Mouse (Mus musculus) lung, adult 2 months (tissue): Measurements from ENCODE around the gene Hemgn. TPM values are rescaled to one million over a fixed set of nuclear protein-coding genes. Genes with fewer than 3 reads are reported as not detected.
A peak's percentile ranks its signal among the peaks of the same experiment; 100 is the strongest.

Experiments used
- DNase-seq: peaks from one replicate; pipeline ENCODE4 v3.0.0; 2022
- H3K4me1 ChIP-seq: fragments of 200-500 bp; 2 replicates; pipeline ENCODE4 v1.6.1; 2011; ENCODE audit warnings: low read length; ENCODE audit not compliant: control insufficient read depth, insufficient read depth
- H3K4me3 ChIP-seq: fragments of 200-500 bp; replicated peaks from 2 replicates; pipeline ENCODE3; 2011; ENCODE audit warnings: low read depth, mild to moderate bottlenecking, control low read depth, low read length; ENCODE audit errors: extremely low read depth
- CTCF ChIP-seq: fragments of 200-500 bp; IDR thresholded peaks from 2 replicates; pipeline ENCODE4 v1.5.1; 2011; ENCODE audit warnings: mild to moderate bottlenecking, low read length, control low read depth; ENCODE audit not compliant: insufficient read depth
- POLR2A ChIP-seq: fragments of 200-500 bp; IDR thresholded peaks from 2 replicates; pipeline ENCODE4 v1.6.1; 2011; ENCODE audit warnings: low read depth, mild to moderate bottlenecking, control low read depth, low read length, borderline replicate concordance; ENCODE audit errors: extremely low read depth
- WGBS: fragments of 180-500 bp; shearing (Covaris S2); methylation state at CpG from one replicate; pipeline ENCODE4 v1.1.7; 2018; 5-methylcytosine and 5-hydroxymethylcytosine counted together
- polyA plus RNA-seq: library from polyadenylated mRNA; depleted of rRNA; stranded (reverse); fragments of >200 nt; gene quantifications from 2 replicates; pipeline ENCODE4 v1.2.3, GENCODE M21; 2012

Gene Hemgn
- polyA plus RNA-seq, 1 experiment, result not detected

DNA sequence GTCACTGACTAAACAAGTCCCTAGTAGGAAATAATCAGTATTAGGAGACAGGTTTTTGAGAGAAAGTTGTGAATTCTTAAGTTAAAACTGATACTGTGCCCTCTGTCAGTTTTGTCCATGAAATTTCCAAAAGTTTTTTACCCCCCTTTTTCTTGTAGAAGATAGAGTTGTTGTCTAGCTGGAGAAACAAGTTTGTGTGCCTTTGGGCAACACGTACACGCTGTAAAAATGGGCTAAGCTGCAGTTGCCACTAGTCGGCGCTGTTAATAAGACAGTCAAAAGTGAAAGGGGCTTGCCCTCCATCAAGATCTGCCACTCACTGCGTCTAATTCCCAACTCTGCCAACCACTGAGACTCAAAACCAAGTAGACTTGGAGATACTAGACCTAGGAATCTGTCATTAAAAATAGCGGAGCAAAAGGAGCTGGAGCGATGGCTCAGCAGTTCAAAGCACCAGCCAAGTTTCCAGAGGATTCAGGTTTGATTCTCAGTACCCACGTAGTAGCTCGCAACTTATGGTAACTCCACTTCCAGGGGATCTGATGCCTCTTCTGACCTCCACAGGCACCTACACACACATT is 22.8 kb downstream of the Hemgn start:
- peak; percentile 72 for DNase-seq
- no peak overlapping the region for H3K4me3 ChIP-seq
- WGBS, result 22% methylated on average over 9 of the region's 9 CpGs
- H3K4me1 ChIP-seq, result no peaks in the 10 kb centered on the region
- peak; percentile 67 for TF ChIP-seq CTCF
- TF ChIP-seq POLR2A, result no peak

DNA sequence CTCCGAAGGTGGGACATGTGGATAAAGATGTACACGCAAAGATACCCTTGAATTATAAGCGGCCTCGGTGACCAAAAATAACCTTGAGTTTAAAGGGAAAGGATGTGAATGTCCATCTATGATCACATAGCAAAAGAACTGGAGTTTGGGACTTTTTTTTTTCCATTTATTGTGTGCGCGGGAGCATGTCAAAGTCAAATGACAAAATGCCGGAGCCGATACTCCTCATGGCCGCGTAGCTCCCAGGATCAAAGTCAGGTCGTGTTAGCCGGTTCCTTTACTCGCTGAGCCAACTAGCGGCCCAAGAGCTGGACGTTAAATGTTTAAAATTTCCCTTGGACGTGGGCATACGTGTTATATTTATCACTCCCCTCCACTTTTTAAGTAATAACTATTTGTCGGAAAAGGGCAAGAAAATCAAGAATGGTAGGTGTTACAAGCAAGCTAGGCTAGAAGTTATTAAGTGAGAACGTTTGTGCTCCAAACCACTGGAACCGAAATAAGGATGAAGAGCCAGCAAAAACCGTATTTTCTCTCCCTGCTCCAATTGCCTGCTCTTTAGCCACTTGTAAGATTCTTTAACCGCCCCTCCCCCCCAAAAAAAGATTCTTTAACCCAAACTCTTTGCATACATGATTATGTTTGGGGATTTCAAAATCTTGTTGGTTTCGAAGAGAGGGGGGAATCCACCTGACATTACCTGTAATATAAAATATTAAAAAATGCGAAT is 23.5 kb downstream of the Hemgn start:
- Histone ChIP-seq H3K4me3 (peak overlapping the region; percentile 91), H3K4me1 (no peaks in the 10 kb centered on the region)
- TF ChIP-seq CTCF, result no peak
- TF ChIP-seq POLR2A, result no peak
- no peak for DNase-seq
- WGBS, result 2% methylated on average over 24 of the region's 24 CpGs

DNA sequence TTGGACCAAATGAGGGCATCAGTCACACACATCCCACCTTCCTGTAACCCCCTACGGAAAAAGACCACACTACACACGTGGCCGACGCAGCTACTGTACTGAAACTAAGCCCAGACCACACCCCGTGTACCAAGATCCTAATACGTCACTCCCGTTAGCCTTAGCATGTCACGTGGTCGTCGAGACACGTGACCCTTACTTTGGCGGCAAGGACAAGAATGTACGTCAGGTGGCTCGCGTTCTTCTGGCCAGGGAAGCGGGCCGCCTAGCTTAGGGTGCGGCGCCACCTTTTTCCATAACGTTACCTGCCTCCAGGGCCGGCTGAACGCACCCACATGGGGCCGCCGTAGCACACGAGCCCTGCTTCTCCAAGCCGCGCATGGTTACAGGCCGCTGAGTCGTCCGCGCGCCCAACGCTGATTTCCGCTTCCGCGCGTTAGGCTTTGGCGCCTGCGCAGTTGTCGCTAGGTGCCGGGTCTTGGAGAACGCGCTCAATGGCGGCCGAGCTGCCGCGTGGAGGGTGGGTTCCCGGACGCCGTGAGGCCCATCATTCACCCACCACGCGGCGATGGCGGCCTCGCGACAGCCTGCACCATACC is 24.2 kb downstream of the Hemgn start, which contains the start of gene Trmo:
Gene Trmo (minus strand): TSS at position 425 of the 599 bp plus-strand sequence.
- Histone ChIP-seq H3K4me1 (no peaks in the 10 kb centered on the region), H3K4me3 (peak within 1 kb of the TSS; percentile 91)
- under 1% methylated on average over 56 of the region's 56 CpGs for WGBS
- peak; percentile 68; the same call in 1 of the 2 replicates for TF ChIP-seq POLR2A
- TF ChIP-seq CTCF, result no peak
- peak; percentile 91 for DNase-seq

DNA sequence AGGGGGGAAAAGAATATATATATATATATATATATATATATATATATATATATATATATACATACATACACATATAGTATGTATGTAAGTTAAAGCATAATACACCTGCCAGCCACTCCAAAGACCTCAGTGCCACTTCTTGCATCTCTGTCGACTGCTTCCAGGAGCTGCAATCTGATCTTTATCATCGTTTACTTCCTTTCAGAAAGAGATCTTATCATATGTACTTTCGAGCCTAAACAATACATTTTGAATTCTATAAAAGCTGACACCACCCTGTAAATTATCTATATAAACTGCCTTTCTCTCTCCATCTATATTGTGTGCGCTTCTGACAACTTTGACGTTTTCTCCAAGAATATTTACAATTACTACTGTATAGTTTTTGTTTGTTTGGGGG is 24.8 kb downstream of the Hemgn start:
- no peak for DNase-seq
- peak overlapping the region; percentile 91 for H3K4me3 ChIP-seq
- 7% methylated on average over 5 of the region's 5 CpGs for WGBS
- H3K4me1 ChIP-seq, result no peaks in the 10 kb centered on the region
- TF ChIP-seq CTCF (no peak), POLR2A (no peak)

DNA sequence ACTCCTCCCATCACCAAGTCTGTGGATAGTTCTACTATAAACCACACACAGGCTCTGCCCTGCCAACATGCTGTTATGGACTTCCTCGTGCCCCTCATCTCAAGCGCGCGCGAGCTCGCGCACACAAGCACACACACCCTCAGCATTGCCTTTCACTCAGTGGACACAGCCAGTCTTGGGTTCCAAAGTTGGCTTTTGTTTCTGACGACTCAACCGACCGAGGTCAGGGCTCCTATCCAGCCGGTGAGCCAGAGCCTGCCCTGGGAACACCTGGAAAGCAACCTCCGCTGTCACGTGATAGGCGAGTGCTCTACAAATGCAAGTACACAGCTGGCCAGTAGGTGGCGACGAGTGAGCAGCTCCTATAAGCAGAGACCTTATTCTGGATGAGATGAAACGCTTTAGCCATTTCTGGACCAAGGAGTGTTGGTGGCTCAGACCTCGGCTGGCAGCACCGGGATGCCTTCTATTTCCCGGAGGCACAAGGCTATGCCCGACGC is 38.4 kb downstream of the Hemgn start:
- TF ChIP-seq CTCF (peak; percentile 95), POLR2A (no peak)
- DNase-seq, result peak; percentile 77

DNA sequence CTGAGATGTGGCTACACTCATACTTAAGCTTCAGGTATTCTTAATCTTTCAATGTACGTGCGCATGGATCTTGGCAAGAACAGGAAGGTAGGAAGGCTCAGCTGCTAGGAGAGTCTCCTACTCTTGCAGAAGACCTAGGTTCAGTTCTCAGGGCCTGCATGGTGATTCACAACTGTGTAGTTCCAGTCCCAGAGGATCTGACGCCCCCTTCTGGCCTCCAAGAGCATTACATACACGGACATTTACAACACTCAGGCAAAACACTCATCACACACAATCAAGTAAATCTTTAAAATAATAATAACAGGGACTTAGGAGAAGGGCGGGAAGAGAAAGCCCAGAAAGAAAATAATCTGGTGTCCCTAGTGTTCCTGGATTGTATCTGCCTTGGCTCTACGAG is 38.9 kb downstream of the Hemgn start:
- WGBS, result 58% methylated on average over 6 of the region's 6 CpGs
- no peak for DNase-seq
- no peak overlapping the region for H3K4me3 ChIP-seq
- TF ChIP-seq POLR2A (no peak), CTCF (peak; percentile 39; the same call in 1 of the 2 replicates)
- H3K4me1 ChIP-seq, result peaks cover 3% of the 10 kb centered on the region; the same call in 1 of the 2 replicates

More for the DNA sequence above, 38.4 kb downstream of the Hemgn start:
- Histone ChIP-seq H3K4me1 (peaks cover 3% of the 10 kb centered on the region; the same call in 1 of the 2 replicates), H3K4me3 (peak overlapping the region; percentile 20)
- WGBS, result 22% methylated on average over 22 of the region's 22 CpGs

DNA sequence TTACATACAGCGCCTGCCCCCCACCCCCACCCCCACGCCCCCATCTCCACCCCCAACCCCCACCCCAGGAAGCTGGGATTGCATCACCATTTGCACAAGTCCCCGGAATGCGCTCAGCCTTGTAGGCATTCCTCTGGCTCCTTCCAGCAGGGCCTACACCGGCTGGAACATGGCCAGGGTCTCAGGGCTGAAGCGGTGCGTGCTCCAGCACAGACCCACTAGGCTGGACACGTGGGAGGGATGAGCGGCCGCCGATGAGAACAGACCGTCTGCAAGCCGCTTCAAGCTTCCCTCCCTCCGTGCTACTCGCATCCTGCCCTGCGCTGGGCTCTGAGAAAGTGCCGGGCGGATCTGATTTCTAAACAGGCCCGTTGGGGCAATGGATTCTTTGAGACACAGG is 42.3 kb downstream of the Hemgn start:
- H3K4me1 ChIP-seq, result peaks cover 3% of the 10 kb centered on the region; the same call in 1 of the 2 replicates
- H3K4me3 ChIP-seq, result no peak overlapping the region
- 3% methylated on average over 19 of the region's 19 CpGs for whole genome bisulfite sequencing
- peak; percentile 46 for DNase-seq
- no peak for TF ChIP-seq CTCF
- TF ChIP-seq POLR2A, result no peak

DNA sequence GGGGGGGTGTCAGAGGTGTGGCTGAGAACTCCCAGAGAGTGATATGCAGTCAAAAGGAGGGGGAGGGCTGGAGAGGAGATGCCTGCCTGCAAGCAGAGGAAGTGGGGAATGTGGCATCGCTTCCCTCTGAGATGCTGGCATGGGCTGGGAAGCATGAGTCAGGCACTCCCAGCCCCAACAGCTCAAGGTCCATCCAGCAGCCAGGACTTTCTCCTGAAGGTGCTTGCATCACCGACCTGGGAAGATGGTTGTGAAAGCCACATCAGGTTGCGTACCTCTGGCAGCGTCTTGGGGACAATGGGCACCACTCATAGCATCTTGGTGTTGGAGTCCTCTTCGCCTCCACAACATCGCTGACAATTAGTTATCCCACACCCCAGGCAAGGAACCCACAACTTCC is 42.9 kb downstream of the Hemgn start:
- no peak overlapping the region for H3K4me3 ChIP-seq
- DNase-seq, result no peak
- peaks cover 3% of the 10 kb centered on the region; the same call in 1 of the 2 replicates for H3K4me1 ChIP-seq
- 38% methylated on average over 6 of the region's 6 CpGs for WGBS
- no peak for TF ChIP-seq CTCF
- TF ChIP-seq POLR2A, result no peak

DNA sequence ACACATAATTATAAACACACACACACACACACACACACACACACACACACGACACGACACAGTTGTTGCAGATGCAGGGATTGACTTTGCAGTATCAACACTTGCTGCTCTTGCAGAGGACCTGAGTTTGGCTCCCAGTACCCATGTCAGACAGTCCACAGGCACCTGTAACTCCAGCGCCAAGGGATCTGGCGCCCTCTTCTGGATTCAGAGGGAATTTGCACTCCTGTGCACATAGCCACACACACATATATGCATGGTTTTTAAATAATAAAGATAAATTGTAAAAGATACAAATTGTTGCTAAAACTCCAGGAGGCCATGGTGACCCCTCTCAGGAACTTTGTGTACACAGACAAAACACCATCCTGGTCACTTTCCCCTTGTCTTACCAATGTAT is 44.2 kb downstream of the Hemgn start:
- 61% methylated on average over 4 of the region's 4 CpGs for WGBS
- Histone ChIP-seq H3K4me1 (peaks cover 3% of the 10 kb centered on the region; the same call in 1 of the 2 replicates), H3K4me3 (no peak overlapping the region)
- no peak for DNase-seq
- TF ChIP-seq CTCF (no peak), POLR2A (no peak)
